Mouse (Mus musculus) midbrain, embryonic 15.5 days (tissue): ENCODE data around the gene Polr2b. TPM values are rescaled to one million over a fixed set of nuclear protein-coding genes. Genes with fewer than 3 reads are reported as not detected.

Source experiments
- microRNA-seq: library from miRNA; unstranded; fragments of <30 nt; microRNA quantifications from one replicate; pipeline ENCODE4, GENCODE M21; 2016
- polyA plus RNA-seq: library from polyadenylated mRNA; unstranded; fragments of >200 nt; fragmentation: Nextera tagmentation; extraction: Ambion mirVana; gene quantifications from 2 replicates; pipeline ENCODE4 v1.2.1, GENCODE M21; 2015

The Polr2b gene
- polyA plus RNA-seq, 1 experiment from 2014 or later: 65.2 TPM

Small RNAs within 50 kb of the gene (microRNA-seq; reads per million reads assigned to microRNA genes)
- not detected for gene Mir5098

Other genes with a start within 250 kb of the Polr2b start
- 0.74 and 0.98 TPM in 2 replicates for gene Hopx, start 195.0 kb upstream of the Polr2b start, polyA plus RNA-seq
- gene Spink2, start 98.7 kb upstream of the Polr2b start, polyA plus RNA-seq: 0.41 TPM in 1 of 2 replicates, not detected in the other
- 6.4 and 6.7 TPM in 2 replicates for gene Rest, start 44.7 kb upstream of the Polr2b start, polyA plus RNA-seq
- gene Noa1, start 63 bp upstream of the Polr2b start, polyA plus RNA-seq: 36.1 and 37.5 TPM in 2 replicates
- 57.9 and 63.4 TPM in 2 replicates for gene Igfbp7, start 97.9 kb downstream of the Polr2b start, polyA plus RNA-seq